Mouse (Mus musculus): ENCODE measurements around the gene Cdh6.

Cdh6 gene

DNA sequence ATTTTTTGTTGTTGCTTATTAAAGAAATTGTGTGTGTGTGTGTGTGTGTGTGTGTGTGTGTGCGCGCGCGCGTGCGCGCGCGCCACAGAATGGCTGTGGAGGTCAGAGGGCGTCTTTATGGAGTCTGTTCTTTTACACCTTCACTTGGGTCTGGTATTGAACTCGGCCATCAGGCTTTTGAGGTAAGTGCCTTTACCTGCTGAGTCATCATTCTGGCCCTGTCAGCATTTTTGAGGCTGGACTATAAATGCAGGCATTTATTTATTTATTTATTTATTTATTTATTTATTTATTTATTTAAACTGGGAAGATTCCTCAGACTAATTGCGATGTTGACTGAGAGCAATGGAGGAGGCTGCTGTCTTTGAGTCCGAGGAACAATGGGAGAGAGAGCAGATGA is 109.8 kb downstream of the Cdh6 start:
- no peak for DNase-seq (ENCODE audit: low read depth, low spot score)

DNA sequence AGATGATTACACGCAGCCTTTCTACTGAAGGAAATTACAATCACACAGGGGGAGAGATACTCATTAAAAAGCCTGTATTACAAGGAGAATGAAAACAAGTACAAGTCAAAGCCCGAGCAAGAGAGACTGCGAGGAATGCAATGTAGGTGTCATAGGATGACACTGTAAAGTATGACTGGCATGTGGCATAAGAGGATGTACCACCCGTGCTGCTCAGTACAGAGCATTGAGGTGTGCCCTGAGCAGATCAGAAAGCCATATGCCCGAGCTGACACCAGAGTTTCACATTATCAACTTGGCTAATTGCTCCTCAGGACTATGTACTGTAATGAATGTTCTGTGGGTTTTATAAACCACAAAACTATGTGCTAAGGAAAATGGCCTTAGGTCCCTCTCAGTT is 115.7 kb downstream of the Cdh6 start:
- DNase-seq (ENCODE audit: low read depth, low spot score): no peak

DNA sequence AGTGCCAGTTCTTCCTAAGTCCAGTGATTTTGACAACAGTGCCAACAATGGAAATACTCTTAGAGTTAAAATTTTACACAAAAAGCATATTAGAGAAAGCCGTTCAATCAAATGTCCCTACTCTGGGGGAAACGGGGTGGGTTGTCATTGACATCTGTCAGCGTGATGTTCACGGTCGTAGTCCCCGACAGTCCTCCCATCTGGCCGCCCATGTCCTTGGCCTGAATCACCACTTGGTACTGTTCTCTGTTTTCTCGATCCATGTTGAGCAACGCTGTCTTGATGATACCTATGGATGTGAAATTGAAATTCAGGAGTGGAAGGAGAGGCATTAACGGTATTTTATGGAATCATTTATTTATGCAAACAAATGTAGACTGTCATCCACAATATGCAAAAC is 116.2 kb downstream of the Cdh6 start:
- no peak for DNase-seq (ENCODE audit: low read depth, low spot score)

DNA sequence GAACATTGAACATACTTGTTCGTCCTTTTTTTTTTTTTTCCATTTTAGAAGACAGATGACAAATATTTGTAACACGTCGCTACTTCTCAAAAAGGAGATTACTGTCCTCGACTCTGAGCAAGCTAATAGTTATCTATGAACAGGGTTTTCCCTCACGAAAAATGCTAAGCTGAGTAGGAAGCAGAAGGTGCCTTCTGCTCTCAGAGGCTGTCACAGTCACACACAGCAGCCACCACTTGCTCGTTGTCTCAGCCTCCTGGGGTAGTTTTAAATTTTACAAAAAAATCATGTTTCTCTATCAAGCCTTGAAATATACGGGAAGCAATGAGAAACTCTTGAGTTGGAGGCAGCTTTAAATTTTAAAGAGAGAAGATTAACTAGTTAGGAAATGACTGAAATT is 125.6 kb downstream of the Cdh6 start:
- DNase-seq (ENCODE audit: low read depth, low spot score): no peak

DNA sequence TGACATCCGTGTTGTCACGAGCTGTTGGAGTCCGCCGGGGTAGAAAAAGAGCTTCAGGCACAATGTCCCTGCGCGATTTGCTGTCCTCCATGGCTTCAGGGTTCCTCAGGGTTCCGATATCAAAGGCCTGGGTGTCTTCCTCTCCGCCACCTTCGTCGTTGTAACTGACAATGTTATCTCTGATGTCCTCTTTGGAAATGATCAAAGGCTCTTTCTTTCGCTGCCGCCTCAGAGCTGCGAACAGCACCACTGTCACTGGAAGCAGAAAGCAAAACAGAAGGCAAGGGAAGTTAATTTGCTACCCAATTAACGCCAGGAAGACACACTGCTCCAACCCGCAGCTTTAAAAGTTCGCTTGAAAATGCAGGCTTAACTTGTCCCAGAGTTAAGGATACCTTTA is 139.0 kb downstream of the Cdh6 start:
- no peak for DNase-seq (ENCODE audit: low read depth, low spot score)

DNA sequence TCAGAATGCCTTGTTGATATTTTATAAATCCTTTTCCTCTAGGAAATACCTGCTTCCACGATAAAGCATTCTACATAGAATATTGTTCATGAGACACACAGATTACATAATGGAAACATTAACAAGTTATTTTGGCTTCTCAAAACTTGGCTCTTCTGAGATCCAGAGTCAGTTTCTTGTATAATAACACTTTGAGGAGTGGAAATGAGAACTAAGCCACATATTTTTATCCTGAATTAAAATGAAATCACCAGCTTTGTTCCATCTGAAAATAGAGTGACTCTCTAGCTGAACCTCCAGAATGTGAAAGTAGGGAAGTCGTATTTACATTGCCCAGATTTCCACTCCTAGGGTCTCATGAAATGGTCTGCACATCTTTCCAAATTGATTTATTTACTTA is 142.8 kb downstream of the Cdh6 start:
- DNase-seq (ENCODE audit: low read depth, low spot score): no peak

DNA sequence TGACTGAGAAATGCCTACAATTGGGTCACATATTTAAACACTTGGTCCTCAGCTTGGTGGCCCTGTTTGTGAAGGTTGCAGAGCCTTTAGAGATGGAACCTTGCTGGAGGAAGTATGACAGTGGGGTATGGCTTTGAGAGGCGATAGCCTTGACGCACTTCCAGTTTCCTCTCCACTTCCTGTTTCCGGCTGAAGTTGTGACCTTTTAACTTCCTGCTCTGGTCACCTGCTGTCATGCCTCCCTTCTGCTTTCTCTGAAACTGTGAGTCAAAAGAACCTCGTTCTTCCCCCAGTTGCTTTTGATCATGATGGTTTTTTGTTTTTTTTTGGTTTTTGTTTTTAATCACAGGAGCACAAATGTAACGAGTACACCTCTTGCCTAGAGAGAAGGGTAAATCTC is 146.0 kb downstream of the Cdh6 start:
- peak; percentile 20 for DNase-seq (ENCODE audit: low read depth, low spot score)

DNA sequence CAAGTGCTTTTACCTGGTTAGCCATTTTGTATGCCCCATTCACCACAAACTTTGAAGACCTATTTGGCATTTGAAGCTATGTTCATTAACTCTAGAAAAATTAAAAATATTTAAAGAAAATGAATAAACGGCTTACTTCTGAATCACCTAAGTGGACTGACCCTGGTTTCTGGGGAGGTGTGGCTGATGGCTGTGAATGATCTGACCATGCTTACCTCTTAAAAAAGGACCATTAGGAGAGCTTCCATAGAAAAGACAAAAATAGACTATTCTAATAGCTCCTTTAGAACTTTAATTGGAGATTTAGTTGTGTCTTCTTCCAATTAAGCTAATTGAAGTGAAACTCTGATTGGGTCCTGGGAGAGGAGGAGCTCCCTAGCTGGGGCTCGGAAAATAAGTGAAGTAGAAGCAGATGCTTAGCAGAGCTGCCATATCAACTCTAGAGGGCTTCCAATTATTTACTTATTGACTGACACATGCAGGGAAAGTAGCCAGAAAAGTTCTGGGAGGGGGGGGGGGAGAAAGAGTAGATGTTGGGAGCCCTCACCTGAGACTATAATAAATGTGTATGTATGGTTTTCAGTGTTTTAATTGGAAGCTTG is 156.6 kb downstream of the Cdh6 start:
- DNase-seq (ENCODE audit: low read depth, low spot score): no peak

DNA sequence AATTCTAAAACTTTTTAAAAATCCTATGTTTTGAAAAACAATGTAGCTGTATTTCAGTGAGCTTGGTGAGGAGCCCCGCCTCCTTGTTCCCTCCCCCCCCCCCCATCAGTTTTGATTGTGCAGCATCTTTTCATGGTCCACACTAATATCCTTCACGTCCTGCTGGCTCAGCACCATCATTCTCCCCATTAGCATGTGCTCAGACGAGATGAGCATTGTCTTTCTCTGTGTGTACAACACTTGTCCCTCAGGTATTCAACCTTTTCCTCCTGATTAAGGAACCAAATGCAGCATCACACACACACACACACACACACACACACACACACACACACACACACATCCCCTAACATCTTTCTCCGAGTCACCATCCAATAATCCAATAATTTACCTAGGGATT is 164.7 kb downstream of the Cdh6 start:
- DNase-seq (ENCODE audit: low read depth, low spot score): no peak

DNA sequence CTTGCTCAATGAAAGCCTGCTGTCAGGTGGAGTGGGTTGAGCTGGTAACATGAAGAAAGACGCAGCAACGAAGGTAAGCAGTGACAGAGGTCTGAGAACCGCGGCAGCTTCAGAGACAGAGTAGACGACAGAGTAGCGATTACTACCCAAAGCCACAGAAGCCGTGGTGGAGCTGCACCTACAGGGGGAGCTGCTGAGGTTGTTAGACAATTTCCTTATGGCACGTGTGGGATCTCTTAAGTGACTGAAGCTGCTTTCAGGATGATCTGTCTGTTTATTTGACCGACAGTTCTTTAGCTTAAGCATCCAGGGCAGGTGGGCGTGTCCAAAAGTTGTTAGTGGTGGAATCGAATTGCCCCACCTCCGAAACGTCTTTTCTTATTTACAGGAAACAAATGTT is 167.5 kb downstream of the Cdh6 start:
- DNase-seq (ENCODE audit: low read depth, low spot score): no peak

DNA sequence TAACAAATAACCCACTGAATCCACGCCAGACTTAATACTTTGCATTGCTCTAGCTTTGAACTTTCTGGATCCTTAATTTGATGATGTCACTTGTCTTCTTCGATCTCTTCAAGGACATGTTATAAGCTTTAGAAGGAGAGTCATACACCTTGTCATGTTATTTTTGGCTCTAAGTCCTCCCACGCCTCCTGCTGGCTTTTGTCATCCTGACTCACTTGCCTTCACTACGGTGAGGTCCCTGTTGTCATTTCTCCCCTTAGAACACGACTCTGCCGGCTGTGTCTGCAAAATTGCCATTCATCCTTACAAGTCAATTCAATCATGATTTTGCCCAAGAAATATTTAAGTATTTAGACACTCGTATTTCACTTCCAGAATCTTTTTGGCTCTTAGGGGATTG is 171.9 kb downstream of the Cdh6 start:
- no peak for DNase-seq (ENCODE audit: low read depth, low spot score)

DNA sequence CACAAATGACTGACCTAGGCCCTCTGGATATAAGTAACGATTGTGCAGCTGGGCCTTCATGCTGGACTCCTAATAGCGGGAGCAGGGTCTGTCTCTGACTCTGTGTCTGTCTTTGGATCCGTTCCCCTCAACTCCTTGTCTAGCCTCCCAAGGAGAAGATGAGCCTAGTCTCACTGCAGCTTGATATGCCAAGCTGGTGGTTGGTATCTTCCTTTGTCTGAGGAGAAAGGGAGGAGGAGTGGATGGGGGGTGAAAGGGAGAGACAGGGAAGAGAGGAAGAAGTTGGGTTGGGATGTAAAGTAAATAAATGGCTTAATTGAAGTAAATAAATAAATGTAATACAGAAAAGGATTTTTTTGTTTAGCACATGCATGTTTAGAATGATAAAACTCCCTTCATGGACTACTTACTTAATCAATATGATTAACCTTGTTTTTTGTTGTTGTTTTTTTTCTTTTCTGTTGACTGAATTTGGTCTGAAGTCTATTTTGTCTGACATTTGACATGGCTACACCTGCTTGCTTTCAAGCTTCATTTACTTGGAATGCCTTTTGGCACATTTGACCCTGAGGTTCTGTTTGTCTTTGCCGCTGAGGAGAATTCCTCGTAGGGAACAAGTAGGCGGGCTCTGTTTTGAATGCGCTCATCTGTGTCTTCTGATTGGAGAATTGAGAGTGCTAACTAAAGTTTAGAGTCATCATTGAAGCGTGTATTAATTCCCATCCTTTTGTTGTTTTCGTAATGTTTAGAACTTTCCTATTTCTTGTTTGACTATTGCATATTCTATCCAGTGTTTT is 178.7 kb downstream of the Cdh6 start:
- DNase-seq (ENCODE audit: low read depth, low spot score): no peak
